Mouse (Mus musculus) liver, adult (tissue): ENCODE data around the gene Prr19.

Experiments
- GATA4 ChIP-seq: IDR thresholded peaks from 2 replicates; pipeline ENCODE4 v1.6.1; 2014; ENCODE audit warnings: mild to moderate bottlenecking, low read length; ENCODE audit not compliant: insufficient replicate concordance

The Prr19 gene

GRCm38 (mm10) chr7:25273259-25274241, 27.7 kb upstream of the Prr19 start:
- no peak for TF ChIP-seq GATA4

- no peak for TF ChIP-seq GATA4
Measured at GRCm38 (mm10) chr7:25274571-25274970, 26.6 kb upstream of the Prr19 start.

- TF ChIP-seq GATA4: no peak
Measured at GRCm38 (mm10) chr7:25274996-25275395, 26.2 kb upstream of the Prr19 start.

GRCm38 (mm10) chr7:25275555-25276298, 25.5 kb upstream of the Prr19 start:
- no peak for TF ChIP-seq GATA4

GRCm38 (mm10) chr7:25277405-25277804, 23.8 kb upstream of the Prr19 start:
- no peak for TF ChIP-seq GATA4

GRCm38 (mm10) chr7:25277998-25278340, 23.2 kb upstream of the Prr19 start:
- TF ChIP-seq GATA4: no peak

GRCm38 (mm10) chr7:25278341-25279075, 22.7 kb upstream of the Prr19 start:
- TF ChIP-seq GATA4: no peak

GRCm38 (mm10) chr7:25279076-25279860, 21.9 kb upstream of the Prr19 start:
- TF ChIP-seq GATA4: no peak

- peak; percentile 20; the same call in 1 of the 2 replicates for TF ChIP-seq GATA4
Measured at GRCm38 (mm10) chr7:25279861-25280791, 21.1 kb upstream of the Prr19 start.

GRCm38 (mm10) chr7:25281166-25281733, 20.0 kb upstream of the Prr19 start:
- TF ChIP-seq GATA4: no peak

- no peak for TF ChIP-seq GATA4
Measured at GRCm38 (mm10) chr7:25281734-25282601, 19.2 kb upstream of the Prr19 start.

- no peak for TF ChIP-seq GATA4
Measured at GRCm38 (mm10) chr7:25282731-25283211, 18.4 kb upstream of the Prr19 start.
